Mouse (Mus musculus): Measurements from ENCODE around the gene Fis1. TPM values are rescaled to one million over a fixed set of nuclear protein-coding genes. Genes with fewer than 3 reads are reported as not detected.

The Fis1 gene
- polyA plus RNA-seq, 1 experiment from 2014 or later: 348 TPM

GRCm38 (mm10) chr5:136987138-136987933 is 34.3 kb downstream of the Fis1 start:
- Histone ChIP-seq H3K4me3 (ENCODE audit: low read depth, low read length) (peak overlapping the region; percentile 89), H3K27ac (ENCODE audit: low read depth, low read length) (peak overlapping the region; percentile 95), H3K4me2 (replicated peaks; ENCODE audit: low read depth, low read length) (peak overlapping the region; percentile 91), H3K27me3 (ENCODE audit: control insufficient read depth, insufficient read depth, low read length) (no peaks in the 10 kb centered on the region), H3K4me1 (replicated peaks; ENCODE audit: control insufficient read depth, insufficient read depth, low read length) (peaks cover 4% of the 10 kb centered on the region; the same call in 1 of the 2 replicates), H3K9ac (ENCODE audit: low read depth, low read length) (peak overlapping the region; percentile 96), H3K36me3 (ENCODE audit: control insufficient read depth, insufficient read depth, low read length) (peaks cover 3% of the 10 kb centered on the region; the same call in 1 of the 2 replicates), H3K9me3 (ENCODE audit: control insufficient read depth, low read length) (no peaks in the 10 kb centered on the region)
- under 1% methylated on average over 63 of the region's 67 CpGs for WGBS
- DNase-seq (ENCODE audit: low spot score) (peak; percentile 77), ATAC-seq (ENCODE audit: low FRiP score) (peak; percentile 76)

- Histone ChIP-seq H3K4me2 (replicated peaks; ENCODE audit: low read depth, low read length) (peak within 1 kb of the TSS; percentile 91), H3K4me1 (replicated peaks; ENCODE audit: control insufficient read depth, insufficient read depth, low read length) (peaks cover 4% of the 10 kb centered on the region; the same call in 1 of the 2 replicates), H3K36me3 (ENCODE audit: control insufficient read depth, insufficient read depth, low read length) (peaks cover 3% of the 10 kb centered on the region), H3K27ac (ENCODE audit: low read depth, low read length) (peak within 1 kb of the TSS; percentile 95), H3K9ac (ENCODE audit: low read depth, low read length) (peak within 1 kb of the TSS; percentile 96), H3K27me3 (ENCODE audit: control insufficient read depth, insufficient read depth, low read length) (no peaks in the 10 kb centered on the region), H3K4me3 (ENCODE audit: low read depth, low read length) (peak within 1 kb of the TSS; percentile 89), H3K9me3 (ENCODE audit: control insufficient read depth, low read length) (no peaks in the 10 kb centered on the region)
- DNase-seq (ENCODE audit: low spot score): no peak
- WGBS: 8% methylated on average over 12 of the region's 12 CpGs
- ATAC-seq (ENCODE audit: low FRiP score): no peak
Observed at GRCm38 (mm10) chr5:136987934-136988271, 34.8 kb downstream of the Fis1 start, which contains the start of gene Znhit1. Gene Znhit1 (minus strand): TSS chr5:136988021.

GRCm38 (mm10) chr5:136988420-136988819 is 35.3 kb downstream of the Fis1 start:
- Histone ChIP-seq H3K4me2 (replicated peaks; ENCODE audit: low read depth, low read length) (peak overlapping the region; percentile 91), H3K27ac (ENCODE audit: low read depth, low read length) (no peak overlapping the region), H3K4me1 (replicated peaks; ENCODE audit: control insufficient read depth, insufficient read depth, low read length) (peaks cover 4% of the 10 kb centered on the region; the same call in 1 of the 2 replicates), H3K9me3 (ENCODE audit: control insufficient read depth, low read length) (no peaks in the 10 kb centered on the region), H3K4me3 (ENCODE audit: low read depth, low read length) (peak overlapping the region; percentile 89), H3K27me3 (ENCODE audit: control insufficient read depth, insufficient read depth, low read length) (no peaks in the 10 kb centered on the region), H3K9ac (ENCODE audit: low read depth, low read length) (peak overlapping the region; percentile 96), H3K36me3 (ENCODE audit: control insufficient read depth, insufficient read depth, low read length) (peaks cover 6% of the 10 kb centered on the region)
- ATAC-seq (ENCODE audit: low FRiP score): no peak
- 89% methylated on average over 7 of the region's 7 CpGs for WGBS
- DNase-seq (ENCODE audit: low spot score): no peak

DNA sequence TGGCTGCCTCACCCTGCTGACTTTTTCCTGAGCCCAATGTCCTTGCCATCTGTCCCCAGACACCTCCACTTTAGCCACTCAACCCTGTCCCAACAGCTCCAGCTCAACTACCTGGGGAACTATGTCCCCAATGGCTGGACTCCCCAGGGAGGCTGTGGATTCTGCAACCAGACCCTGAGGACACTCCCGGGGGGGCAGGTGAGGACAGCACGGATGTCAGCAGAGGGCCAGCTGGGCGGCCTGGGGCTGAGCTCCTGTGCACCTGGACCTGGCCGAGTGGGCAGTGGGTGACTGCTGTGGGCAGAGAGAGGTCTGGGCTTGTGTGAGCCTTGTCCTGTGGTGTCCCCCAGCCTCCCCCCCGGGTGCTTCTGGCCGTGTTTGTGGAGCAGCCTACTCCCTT is 36.7 kb downstream of the Fis1 start:
- WGBS: 94% methylated on average over 6 of the region's 6 CpGs
- Histone ChIP-seq H3K27me3 (ENCODE audit: control insufficient read depth, insufficient read depth, low read length) (no peaks in the 10 kb centered on the region), H3K4me3 (ENCODE audit: low read depth, low read length) (no peak overlapping the region), H3K9me3 (ENCODE audit: control insufficient read depth, low read length) (no peaks in the 10 kb centered on the region), H3K27ac (ENCODE audit: low read depth, low read length) (no peak overlapping the region), H3K4me1 (replicated peaks; ENCODE audit: control insufficient read depth, insufficient read depth, low read length) (peaks cover 4% of the 10 kb centered on the region; the same call in 1 of the 2 replicates), H3K36me3 (ENCODE audit: control insufficient read depth, insufficient read depth, low read length) (peaks cover 6% of the 10 kb centered on the region), H3K9ac (ENCODE audit: low read depth, low read length) (no peak overlapping the region), H3K4me2 (replicated peaks; ENCODE audit: low read depth, low read length) (no peak overlapping the region)
- ATAC-seq (ENCODE audit: low FRiP score): no peak
- DNase-seq (ENCODE audit: low spot score): no peak

- 85% methylated on average over 4 of the region's 5 CpGs for WGBS
- Histone ChIP-seq H3K27ac (ENCODE audit: low read depth, low read length) (no peak overlapping the region), H3K9ac (ENCODE audit: low read depth, low read length) (no peak overlapping the region), H3K4me2 (replicated peaks; ENCODE audit: low read depth, low read length) (no peak overlapping the region), H3K27me3 (ENCODE audit: control insufficient read depth, insufficient read depth, low read length) (no peaks in the 10 kb centered on the region), H3K9me3 (ENCODE audit: control insufficient read depth, low read length) (no peaks in the 10 kb centered on the region), H3K4me1 (replicated peaks; ENCODE audit: control insufficient read depth, insufficient read depth, low read length) (no peaks in the 10 kb centered on the region), H3K4me3 (ENCODE audit: low read depth, low read length) (no peak overlapping the region), H3K36me3 (ENCODE audit: control insufficient read depth, insufficient read depth, low read length) (peaks cover 7% of the 10 kb centered on the region; the same call in 1 of the 2 replicates)
- DNase-seq (ENCODE audit: low spot score): no peak
- ATAC-seq (ENCODE audit: low FRiP score): no peak
Observed at GRCm38 (mm10) chr5:136999449-136999848, 46.4 kb downstream of the Fis1 start.

DNA sequence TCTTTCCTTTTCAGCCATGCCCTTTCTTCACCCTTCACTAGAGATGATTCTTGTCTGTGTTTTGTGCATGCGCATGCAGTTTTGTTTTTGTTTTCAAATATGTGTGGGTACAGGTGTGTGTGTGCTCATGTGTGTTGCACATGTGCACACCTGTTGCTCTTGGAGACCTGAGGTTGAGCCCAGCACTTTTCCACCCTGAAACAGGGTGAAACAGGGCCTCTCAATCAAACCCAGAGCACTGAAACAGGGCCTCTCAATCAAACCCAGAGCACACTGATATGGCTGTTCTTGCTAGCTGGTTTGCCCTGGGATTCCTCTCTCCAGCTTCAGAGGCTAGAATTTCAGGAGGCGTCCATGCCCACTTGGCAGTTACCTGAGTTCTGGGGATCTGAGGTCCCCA is 47.5 kb downstream of the Fis1 start:
- no peak overlapping the region for H3K4me2 ChIP-seq (replicated peaks; ENCODE audit: low read depth, low read length)
- H3K9me3 ChIP-seq (ENCODE audit: control insufficient read depth, low read length): no peaks in the 10 kb centered on the region
- H3K36me3 ChIP-seq (ENCODE audit: control insufficient read depth, insufficient read depth, low read length): peaks cover 3% of the 10 kb centered on the region; the same call in 1 of the 2 replicates
- no peak overlapping the region for H3K9ac ChIP-seq (ENCODE audit: low read depth, low read length)
- 94% methylated on average over 2 of the region's 2 CpGs for WGBS
- no peak overlapping the region for H3K4me3 ChIP-seq (ENCODE audit: low read depth, low read length)
- H3K4me1 ChIP-seq (replicated peaks; ENCODE audit: control insufficient read depth, insufficient read depth, low read length): no peaks in the 10 kb centered on the region
- no peaks in the 10 kb centered on the region for H3K27me3 ChIP-seq (ENCODE audit: control insufficient read depth, insufficient read depth, low read length)
- no peak overlapping the region for H3K27ac ChIP-seq (ENCODE audit: low read depth, low read length)
- ATAC-seq (ENCODE audit: low FRiP score) (no peak), DNase-seq (ENCODE audit: low spot score) (peak; percentile 39)

GRCm38 (mm10) chr5:137007276-137007675 is 54.2 kb downstream of the Fis1 start:
- no peak for ATAC-seq (ENCODE audit: low FRiP score)
- Histone ChIP-seq H3K4me2 (replicated peaks; ENCODE audit: low read depth, low read length) (no peak overlapping the region), H3K27me3 (ENCODE audit: control insufficient read depth, insufficient read depth, low read length) (no peaks in the 10 kb centered on the region), H3K4me1 (replicated peaks; ENCODE audit: control insufficient read depth, insufficient read depth, low read length) (no peaks in the 10 kb centered on the region), H3K9me3 (ENCODE audit: control insufficient read depth, low read length) (no peaks in the 10 kb centered on the region), H3K9ac (ENCODE audit: low read depth, low read length) (no peak overlapping the region), H3K27ac (ENCODE audit: low read depth, low read length) (no peak overlapping the region), H3K4me3 (ENCODE audit: low read depth, low read length) (no peak overlapping the region), H3K36me3 (ENCODE audit: control insufficient read depth, insufficient read depth, low read length) (no peaks in the 10 kb centered on the region)
- DNase-seq (ENCODE audit: low spot score): no peak
- WGBS: 74% methylated on average over 8 of the region's 8 CpGs

- Histone ChIP-seq H3K4me3 (ENCODE audit: low read depth, low read length) (no peak overlapping the region), H3K36me3 (ENCODE audit: control insufficient read depth, insufficient read depth, low read length) (no peaks in the 10 kb centered on the region), H3K4me2 (replicated peaks; ENCODE audit: low read depth, low read length) (no peak overlapping the region), H3K27me3 (ENCODE audit: control insufficient read depth, insufficient read depth, low read length) (no peaks in the 10 kb centered on the region), H3K27ac (ENCODE audit: low read depth, low read length) (no peak overlapping the region), H3K4me1 (replicated peaks; ENCODE audit: control insufficient read depth, insufficient read depth, low read length) (no peaks in the 10 kb centered on the region), H3K9ac (ENCODE audit: low read depth, low read length) (no peak overlapping the region), H3K9me3 (ENCODE audit: control insufficient read depth, low read length) (no peaks in the 10 kb centered on the region)
- WGBS: 50% methylated on average over 3 of the region's 3 CpGs
- peak; percentile 75 for DNase-seq (ENCODE audit: low spot score)
- no peak for ATAC-seq (ENCODE audit: low FRiP score)
Observed at GRCm38 (mm10) chr5:137009988-137010387, 56.9 kb downstream of the Fis1 start.

DNA sequence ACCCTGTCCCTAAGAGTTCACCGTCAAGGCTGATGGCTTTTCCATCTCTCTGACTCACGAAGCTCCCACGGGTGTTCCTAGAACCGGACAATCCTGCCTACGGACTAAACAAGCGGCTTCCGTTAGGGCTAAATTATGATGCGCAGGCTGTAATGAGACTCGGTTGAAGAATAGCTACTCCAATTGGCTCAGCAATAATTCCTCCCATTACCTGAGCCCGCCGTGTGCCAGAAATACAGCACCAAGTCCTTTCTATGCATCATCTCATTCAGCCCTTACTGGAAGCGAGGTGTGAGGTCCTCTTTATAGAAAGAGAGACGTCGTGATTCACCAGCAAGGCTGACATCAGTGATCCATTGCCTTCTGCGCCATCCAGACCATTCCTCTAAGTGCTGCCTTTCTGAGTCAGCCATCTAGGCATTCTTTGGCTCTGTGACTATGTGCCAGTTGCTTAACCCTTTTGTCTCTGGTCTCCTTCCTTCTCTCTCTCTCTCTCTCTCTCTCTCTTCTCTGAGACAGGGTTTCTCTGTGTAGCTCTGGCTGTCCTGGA is 59.4 kb downstream of the Fis1 start:
- Histone ChIP-seq H3K4me2 (replicated peaks; ENCODE audit: low read depth, low read length) (no peak overlapping the region), H3K27ac (ENCODE audit: low read depth, low read length) (no peak overlapping the region), H3K4me3 (ENCODE audit: low read depth, low read length) (no peak overlapping the region), H3K4me1 (replicated peaks; ENCODE audit: control insufficient read depth, insufficient read depth, low read length) (no peaks in the 10 kb centered on the region), H3K36me3 (ENCODE audit: control insufficient read depth, insufficient read depth, low read length) (no peaks in the 10 kb centered on the region), H3K9ac (ENCODE audit: low read depth, low read length) (no peak overlapping the region), H3K9me3 (ENCODE audit: control insufficient read depth, low read length) (no peaks in the 10 kb centered on the region), H3K27me3 (ENCODE audit: control insufficient read depth, insufficient read depth, low read length) (no peaks in the 10 kb centered on the region)
- ATAC-seq (ENCODE audit: low FRiP score) (no peak), DNase-seq (ENCODE audit: low spot score) (no peak)
- WGBS: 81% methylated on average over 15 of the region's 15 CpGs

All from hindbrain, embryonic 11.5 days (tissue).